Mouse (Mus musculus) lung, adult 2 months (tissue): ENCODE data around the gene Cd52.

ENCODE experiments used
- CTCF ChIP-seq: fragments of 200-500 bp; IDR thresholded peaks from 2 replicates; pipeline ENCODE4 v1.5.1; 2011; ENCODE audit warnings: mild to moderate bottlenecking, low read length, control low read depth; ENCODE audit not compliant: insufficient read depth
- POLR2A ChIP-seq: fragments of 200-500 bp; IDR thresholded peaks from 2 replicates; pipeline ENCODE4 v1.6.1; 2011; ENCODE audit warnings: low read depth, mild to moderate bottlenecking, control low read depth, low read length, borderline replicate concordance; ENCODE audit errors: extremely low read depth

GRCm38 (mm10) chr4:134120916-134121315 is 26.0 kb upstream of the Cd52 start:
- TF ChIP-seq CTCF (no peak), POLR2A (no peak)
